Mouse (Mus musculus) lung, adult 18-20 months (tissue): ENCODE results near the gene Scube3.

Experiments
- DNase-seq, 2 experiments: peaks; one replicate each; pipeline ENCODE4 v3.0.0; 2022; ENCODE audit warnings: mixed read lengths in 2 of 2

Scube3 gene

GRCm38 (mm10) chr17:28141771-28142699 lies at the start of gene Scube3:
Gene Scube3 (plus strand): TSS chr17:28142141.
- no peak for DNase-seq

GRCm38 (mm10) chr17:28092297-28092696 lies 49.6 kb upstream of the Scube3 start:
- DNase-seq = no peak

GRCm38 (mm10) chr17:28093837-28094236 lies 48.1 kb upstream of the Scube3 start:
- no peak for DNase-seq

- DNase-seq = no peak
Measured at GRCm38 (mm10) chr17:28096418-28096817, 45.5 kb upstream of the Scube3 start.

GRCm38 (mm10) chr17:28097308-28097707 lies 44.6 kb upstream of the Scube3 start:
- no peak for DNase-seq

GRCm38 (mm10) chr17:28099086-28099485 lies 42.9 kb upstream of the Scube3 start:
- no peak for DNase-seq

- no peak for DNase-seq
Measured at GRCm38 (mm10) chr17:28100669-28101068, 41.3 kb upstream of the Scube3 start.

- no peak for DNase-seq
Measured at GRCm38 (mm10) chr17:28101284-28101887, 40.6 kb upstream of the Scube3 start.

GRCm38 (mm10) chr17:28101902-28102319 lies 40.0 kb upstream of the Scube3 start:
- no peak for DNase-seq

GRCm38 (mm10) chr17:28104416-28104815 lies 37.5 kb upstream of the Scube3 start:
- DNase-seq = no peak

GRCm38 (mm10) chr17:28106352-28106751 lies 35.6 kb upstream of the Scube3 start:
- no peak for DNase-seq

- no peak for DNase-seq
Measured at GRCm38 (mm10) chr17:28107275-28107674, 34.7 kb upstream of the Scube3 start.

- no peak for DNase-seq
Measured at GRCm38 (mm10) chr17:28112266-28112665, 29.7 kb upstream of the Scube3 start.

GRCm38 (mm10) chr17:28116335-28116734 lies 25.6 kb upstream of the Scube3 start:
- DNase-seq = no peak

- no peak for DNase-seq
Measured at GRCm38 (mm10) chr17:28117451-28118209, 24.3 kb upstream of the Scube3 start.

GRCm38 (mm10) chr17:28120460-28120859 lies 21.5 kb upstream of the Scube3 start:
- no peak for DNase-seq

- DNase-seq = no peak
Measured at GRCm38 (mm10) chr17:28122949-28123348, 19.0 kb upstream of the Scube3 start.

- DNase-seq = no peak
Measured at GRCm38 (mm10) chr17:28123627-28124026, 18.3 kb upstream of the Scube3 start.

- peak in 1 of 2 experiments; percentile 24 for DNase-seq
Measured at GRCm38 (mm10) chr17:28124368-28124767, 17.6 kb upstream of the Scube3 start.

GRCm38 (mm10) chr17:28129796-28130195 lies 12.1 kb upstream of the Scube3 start:
- DNase-seq = no peak

GRCm38 (mm10) chr17:28130391-28131125 lies 11.4 kb upstream of the Scube3 start:
- DNase-seq = no peak

GRCm38 (mm10) chr17:28131156-28131555 lies 10.8 kb upstream of the Scube3 start:
- DNase-seq = no peak

GRCm38 (mm10) chr17:28133193-28133592 lies 8.7 kb upstream of the Scube3 start:
- peak; percentile 24 to 29 for DNase-seq
